ENCODE assay signal across 13 mouse cellular contexts in genomic region chr1:20677987-20678386, GRCm38 (mm10). TPM values are rescaled to one million over a fixed set of nuclear protein-coding genes. Genes with fewer than 3 reads are reported as not detected.
DNase-seq lines count a peak whose midpoint lies in the region; ATAC-seq lines count a peak whose summit lies in the region.
"Had no signal": no experiment of that assay in that cellular context is flagged by ENCODE, and none has a peak within 500 bp of the region (broad histone marks: within the 10 kb centered on the region; RNA-seq: fewer than 3 reads in every experiment).

No protein-coding gene starts in this region.

- peak; percentile 66 for DNase-seq in 3134 (ENCODE audit: extremely low read depth, insufficient read length, low spot score)
- no peak for DNase-seq in left cerebral cortex, postnatal 10 days (ENCODE audit: extremely low spot score in 1 of 2, low spot score in 2 of 2)
- DNase-seq: cerebellum, adult 2 months had no signal

- ATAC-seq in forebrain, embryonic 13.5 days: peak; percentile 33; the same call in 1 of the 2 replicates
- no peak for ATAC-seq in forebrain, embryonic 12.5 days (ENCODE audit: low FRiP score)
- ATAC-seq in embryonic facial prominence, embryonic 15.5 days (ENCODE audit: insufficient number of reproducible peaks, low FRiP score, low TSS enrichment, low read depth): peak; percentile 54; the same call in 1 of the 2 replicates
- peak; percentile 80 for ATAC-seq in midbrain, embryonic 12.5 days (ENCODE audit: low FRiP score, low read depth)
- ATAC-seq in kidney, embryonic 15.5 days (replicated peaks; ENCODE audit: low FRiP score): no peak
- ATAC-seq in monocyte, adult 5-6 weeks (replicated peaks; ENCODE audit: insufficient number of reproducible peaks, low FRiP score, low TSS enrichment, poor library complexity, severe bottlenecking): no peak

- 13% methylated on average over 3 of the region's 3 CpGs for WGBS in forebrain, embryonic 13.5 days
- 10% methylated on average over 3 of the region's 3 CpGs for WGBS in forebrain, embryonic 12.5 days
- WGBS in embryonic facial prominence, embryonic 15.5 days: 21% methylated on average over 3 of the region's 3 CpGs
- WGBS in midbrain, embryonic 12.5 days: 20% methylated on average over 3 of the region's 3 CpGs
- 46% methylated on average over 3 of the region's 3 CpGs for WGBS in kidney, embryonic 15.5 days

- no peak overlapping the region for H3K27ac ChIP-seq in forebrain, embryonic 13.5 days
- no peak overlapping the region for H3K27ac ChIP-seq in forebrain, embryonic 12.5 days
- no peak overlapping the region for H3K27ac ChIP-seq in embryonic facial prominence, embryonic 15.5 days (replicated peaks)
- H3K27ac ChIP-seq in midbrain, embryonic 12.5 days (replicated peaks): no peak overlapping the region
- H3K27ac ChIP-seq in kidney, embryonic 15.5 days: no peak overlapping the region
- H3K27ac ChIP-seq: heart, embryonic 15.5 days; kidney, postnatal 0 days; limb, embryonic 15.5 days; macrophage had no signal

- H3K4me1 ChIP-seq in forebrain, embryonic 13.5 days: 0 out of 2 replicates have a peak, but pooled peaks cover 3% of the 10 kb centered on the region
- no peaks in the 10 kb centered on the region for H3K4me1 ChIP-seq in forebrain, embryonic 12.5 days
- H3K4me1 ChIP-seq in embryonic facial prominence, embryonic 15.5 days: no peaks in the 10 kb centered on the region
- H3K4me1 ChIP-seq in midbrain, embryonic 12.5 days: peaks cover 4% of the 10 kb centered on the region
- no peaks in the 10 kb centered on the region for H3K4me1 ChIP-seq in kidney, embryonic 15.5 days
- H3K4me1 ChIP-seq: heart, embryonic 15.5 days; limb, embryonic 15.5 days had no signal

- no peak overlapping the region for H3K4me2 ChIP-seq in forebrain, embryonic 13.5 days
- H3K4me2 ChIP-seq in forebrain, embryonic 12.5 days: no peak overlapping the region
- no peak overlapping the region for H3K4me2 ChIP-seq in embryonic facial prominence, embryonic 15.5 days (replicated peaks)
- no peak overlapping the region for H3K4me2 ChIP-seq in midbrain, embryonic 12.5 days (replicated peaks)
- no peak overlapping the region for H3K4me2 ChIP-seq in kidney, embryonic 15.5 days
- H3K4me2 ChIP-seq: heart, embryonic 15.5 days; limb, embryonic 15.5 days had no signal

- intact Hi-C loops in left cerebral cortex, postnatal 10 days (cut with DNase I): no loop called here

- H3K36me3 ChIP-seq in forebrain, embryonic 13.5 days (ENCODE audit: poor library complexity, severe bottlenecking): no peaks in the 10 kb centered on the region
- no peaks in the 10 kb centered on the region for H3K36me3 ChIP-seq in forebrain, embryonic 12.5 days (replicated peaks)
- H3K36me3 ChIP-seq in embryonic facial prominence, embryonic 15.5 days: no peaks in the 10 kb centered on the region
- no peaks in the 10 kb centered on the region for H3K36me3 ChIP-seq in midbrain, embryonic 12.5 days
- H3K36me3 ChIP-seq in kidney, embryonic 15.5 days: no peaks in the 10 kb centered on the region
- H3K36me3 ChIP-seq: heart, embryonic 15.5 days; limb, embryonic 15.5 days had no signal

- H3K4me3 ChIP-seq in forebrain, embryonic 13.5 days: no peak overlapping the region
- no peak overlapping the region for H3K4me3 ChIP-seq in forebrain, embryonic 12.5 days (replicated peaks)
- no peak overlapping the region for H3K4me3 ChIP-seq in embryonic facial prominence, embryonic 15.5 days (replicated peaks)
- no peak overlapping the region for H3K4me3 ChIP-seq in midbrain, embryonic 12.5 days
- H3K4me3 ChIP-seq in kidney, embryonic 15.5 days (replicated peaks): no peak overlapping the region
- H3K4me3 ChIP-seq: heart, embryonic 15.5 days; limb, embryonic 15.5 days had no signal

- no peaks in the 10 kb centered on the region for H3K9me3 ChIP-seq in forebrain, embryonic 13.5 days (replicated peaks)
- H3K9me3 ChIP-seq in forebrain, embryonic 12.5 days: no peaks in the 10 kb centered on the region
- no peaks in the 10 kb centered on the region for H3K9me3 ChIP-seq in embryonic facial prominence, embryonic 15.5 days (replicated peaks)
- no peaks in the 10 kb centered on the region for H3K9me3 ChIP-seq in midbrain, embryonic 12.5 days
- H3K9me3 ChIP-seq in kidney, embryonic 15.5 days (replicated peaks): no peaks in the 10 kb centered on the region
- H3K9me3 ChIP-seq: heart, embryonic 15.5 days; limb, embryonic 15.5 days had no signal

- no peaks in the 10 kb centered on the region for H3K27me3 ChIP-seq in forebrain, embryonic 13.5 days
- no peaks in the 10 kb centered on the region for H3K27me3 ChIP-seq in forebrain, embryonic 12.5 days
- no peaks in the 10 kb centered on the region for H3K27me3 ChIP-seq in embryonic facial prominence, embryonic 15.5 days
- no peaks in the 10 kb centered on the region for H3K27me3 ChIP-seq in midbrain, embryonic 12.5 days
- no peaks in the 10 kb centered on the region for H3K27me3 ChIP-seq in kidney, embryonic 15.5 days
- H3K27me3 ChIP-seq: heart, embryonic 15.5 days; limb, embryonic 15.5 days had no signal

- H3K9ac ChIP-seq in forebrain, embryonic 13.5 days: no peak overlapping the region
- H3K9ac ChIP-seq in forebrain, embryonic 12.5 days: no peak overlapping the region
- H3K9ac ChIP-seq in embryonic facial prominence, embryonic 15.5 days: no peak overlapping the region
- no peak overlapping the region for H3K9ac ChIP-seq in midbrain, embryonic 12.5 days (replicated peaks)
- H3K9ac ChIP-seq in kidney, embryonic 15.5 days: no peak overlapping the region
- H3K9ac ChIP-seq: heart, embryonic 15.5 days; limb, embryonic 15.5 days had no signal

RNA-seq across cellular contexts. Expression of gene Il17a, which starts 52.7 kb away (rescaled TPM):
- not detected in 2 replicates for polyA plus RNA-seq in forebrain, embryonic 13.5 days (2015; fragmentation: Nextera tagmentation; extraction: Ambion mirVana)
- polyA plus RNA-seq in forebrain, embryonic 12.5 days (2016; fragmentation: Nextera tagmentation; extraction: Ambion mirVana): not detected in 2 replicates
- polyA plus RNA-seq in embryonic facial prominence, embryonic 15.5 days (2015; fragmentation: Nextera tagmentation; extraction: Ambion mirVana): not detected in 2 replicates
- not detected in 2 replicates for polyA plus RNA-seq in midbrain, embryonic 12.5 days (2016; fragmentation: Nextera tagmentation; extraction: Ambion mirVana)
- polyA plus RNA-seq in kidney, embryonic 15.5 days (2015; fragmentation: Nextera tagmentation; extraction: Ambion mirVana): not detected in 2 replicates
- total RNA-seq in left cerebral cortex, postnatal 10 days (2021): not detected
- not detected in 3 replicates for total RNA-seq in monocyte, adult 5-6 weeks (2017)
- polyA plus RNA-seq: cerebellum, adult 2 months; heart, embryonic 15.5 days; kidney, postnatal 0 days; limb, embryonic 15.5 days; macrophage had no signal

Comparison
In these comparisons a context has a peak if more than half of its experiments do, and no peak if none do; other contexts are left out.
1. ATAC-seq: peak in forebrain, embryonic 13.5 days (single experiment), embryonic facial prominence, embryonic 15.5 days (single experiment) and midbrain, embryonic 12.5 days (single experiment); none in forebrain, embryonic 12.5 days (single experiment), kidney, embryonic 15.5 days (single experiment) and monocyte, adult 5-6 weeks (single experiment).